Mouse (Mus musculus): ENCODE measurements around the gene Elp5.

The Elp5 gene
- long read RNA-seq, experiment 1, transcript Elp5-203 (7 exons, 1,259 nt): major isoform, 14 of 58 reads
- long read RNA-seq, experiment 1, partial matches to known transcripts: 39 of 58 reads
- long read RNA-seq, experiment 1, other reads (novel, unspliced or antisense): 4 of 58 reads
- long read RNA-seq, experiment 2, transcript Elp5-203 (7 exons, 1,259 nt): major isoform, 8 of 50 reads
- long read RNA-seq, experiment 2, partial matches to known transcripts: 37 of 50 reads
- long read RNA-seq, experiment 2, other reads (novel, unspliced or antisense): 3 of 50 reads

- intact Hi-C loops (cut with DNase I): no loop called here
These were observed at the start of gene Elp5 for GRCm38 (mm10) chr11:69982225-69982624. Gene Elp5, minus strand, starts transcription at chr11:69982517.

- intact Hi-C loops (cut with DNase I): no loop called here
These were observed 49.0 kb upstream of the Elp5 start for GRCm38 (mm10) chr11:70031321-70031670.

- intact Hi-C loops (cut with DNase I): no loop called here
These were observed 48.5 kb upstream of the Elp5 start for GRCm38 (mm10) chr11:70030651-70031320.

GRCm38 (mm10) chr11:70029829-70030550 is 47.7 kb upstream of the Elp5 start:
- intact Hi-C loops (cut with DNase I): no loop called here

- intact Hi-C loops (cut with DNase I): no loop called here
These were observed 46.9 kb upstream of the Elp5 start for GRCm38 (mm10) chr11:70029130-70029801.

- intact Hi-C loops (cut with DNase I): no loop called here
These were observed 46.2 kb upstream of the Elp5 start for GRCm38 (mm10) chr11:70028401-70029129.

- intact Hi-C loops (cut with DNase I): no loop called here
These were observed 45.1 kb upstream of the Elp5 start for GRCm38 (mm10) chr11:70027397-70027796.

- intact Hi-C loops (cut with DNase I): no loop called here
These were observed 44.4 kb upstream of the Elp5 start for GRCm38 (mm10) chr11:70026689-70027088.

- intact Hi-C loops (cut with DNase I): no loop called here
These were observed 41.8 kb upstream of the Elp5 start for GRCm38 (mm10) chr11:70024151-70024514.

GRCm38 (mm10) chr11:70023481-70024150 is 41.3 kb upstream of the Elp5 start:
- intact Hi-C loops (cut with DNase I): no loop called here

GRCm38 (mm10) chr11:70021264-70022132 is 39.2 kb upstream of the Elp5 start:
- intact Hi-C loops (cut with DNase I): no loop called here

GRCm38 (mm10) chr11:70020731-70021263 is 38.5 kb upstream of the Elp5 start:
- intact Hi-C loops (cut with DNase I): no loop called here

- intact Hi-C loops (cut with DNase I): no loop called here
These were observed 37.8 kb upstream of the Elp5 start for GRCm38 (mm10) chr11:70020022-70020631.

- intact Hi-C loops (cut with DNase I): no loop called here
These were observed 37.2 kb upstream of the Elp5 start for GRCm38 (mm10) chr11:70019495-70020021.

GRCm38 (mm10) chr11:70018131-70018990 is 36.0 kb upstream of the Elp5 start:
- intact Hi-C loops (cut with DNase I): no loop called here

- intact Hi-C loops (cut with DNase I): no loop called here
These were observed 35.0 kb upstream of the Elp5 start for GRCm38 (mm10) chr11:70017199-70017767.

GRCm38 (mm10) chr11:70016669-70017068 is 34.4 kb upstream of the Elp5 start, which contains the start of gene Dlg4:
Gene Dlg4, plus strand, starts transcription at chr11:70016942.
- intact Hi-C loops (cut with DNase I): no loop called here

Data from adrenal gland (tissue).